Mouse (Mus musculus): ENCODE measurements around the gene Gart. TPM values are rescaled to one million over a fixed set of nuclear protein-coding genes. Genes with fewer than 3 reads are reported as not detected.
"Not testable (repeated sequence)": the region's sequence is repeated elsewhere in the genome, so short reads cannot be mapped to it uniquely, and the experiment has no call there.

Gart gene
- polyA plus RNA-seq, 1 experiment from 2014 or later: 113 TPM

GRCm38 (mm10) chr16:91645995-91646602, 653 bp downstream of the Gart start:
- ATAC-seq (replicated peaks; ENCODE audit: insufficient number of reproducible peaks, low FRiP score, low TSS enrichment, low read depth): no peak
- Histone ChIP-seq H3K4me3 (ENCODE audit: low read depth, low read length) (peak overlapping the region; percentile 85), H3K4me1 (ENCODE audit: control insufficient read depth, insufficient read depth, low read length) (no peaks in the 10 kb centered on the region), H3K27me3 (ENCODE audit: control insufficient read depth, insufficient read depth, low read length) (no peaks in the 10 kb centered on the region), H3K36me3 (replicated peaks; ENCODE audit: control insufficient read depth, insufficient read depth, low read depth, low read length) (peaks cover 2% of the 10 kb centered on the region; the same call in 1 of the 2 replicates), H3K27ac (replicated peaks; ENCODE audit: low read depth, low read length) (no peak overlapping the region), H3K4me2 (ENCODE audit: low read depth, low read length) (peak overlapping the region; percentile 87), H3K9ac (replicated peaks; ENCODE audit: low read length) (peak overlapping the region; percentile 85), H3K9me3 (replicated peaks; ENCODE audit: control insufficient read depth, low read length) (no peaks in the 10 kb centered on the region)
- WGBS: 1% methylated on average over 11 of the region's 11 CpGs
- peak; percentile 51 for DNase-seq (ENCODE audit: low spot score)

GRCm38 (mm10) chr16:91645420-91645819, 1.3 kb downstream of the Gart start:
- not testable (repeated sequence) for H3K4me2 ChIP-seq (ENCODE audit: low read depth, low read length); H3K4me3 ChIP-seq (ENCODE audit: low read depth, low read length); H3K27me3 ChIP-seq (ENCODE audit: control insufficient read depth, insufficient read depth, low read length); H3K36me3 ChIP-seq (replicated peaks; ENCODE audit: control insufficient read depth, insufficient read depth, low read depth, low read length); DNase-seq (ENCODE audit: low spot score); H3K9me3 ChIP-seq (replicated peaks; ENCODE audit: control insufficient read depth, low read length); H3K4me1 ChIP-seq (ENCODE audit: control insufficient read depth, insufficient read depth, low read length); H3K27ac ChIP-seq (replicated peaks; ENCODE audit: low read depth, low read length); ATAC-seq (replicated peaks; ENCODE audit: insufficient number of reproducible peaks, low FRiP score, low TSS enrichment, low read depth); H3K9ac ChIP-seq (replicated peaks; ENCODE audit: low read length)
- WGBS: no CpG with 5 or more reads among the region's 2 CpGs

DNA sequence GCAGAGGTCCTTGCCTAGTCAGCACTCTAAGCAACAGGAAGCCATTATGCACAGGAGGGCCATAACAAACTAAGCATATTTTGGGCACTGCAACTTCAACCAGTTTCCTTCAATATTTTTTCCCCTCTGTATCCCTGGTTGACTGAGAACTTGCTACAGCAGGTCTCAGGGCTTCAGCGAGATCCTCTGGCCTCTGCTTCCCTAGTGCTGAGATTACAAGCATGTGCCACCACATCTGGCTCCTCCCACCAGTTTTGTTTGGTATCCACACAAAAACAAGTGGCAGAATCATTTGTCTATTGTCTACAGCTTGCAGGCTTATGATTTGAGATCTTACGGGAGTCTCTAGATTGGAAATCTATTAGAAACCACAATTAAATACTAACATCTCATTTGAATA, 1.9 kb downstream of the Gart start:
- peaks cover 4% of the 10 kb centered on the region; the same call in 1 of the 2 replicates for H3K36me3 ChIP-seq (replicated peaks; ENCODE audit: control insufficient read depth, insufficient read depth, low read depth, low read length)
- no peaks in the 10 kb centered on the region for H3K9me3 ChIP-seq (replicated peaks; ENCODE audit: control insufficient read depth, low read length)
- no peak overlapping the region for H3K4me2 ChIP-seq (ENCODE audit: low read depth, low read length)
- WGBS: 89% methylated on average over 2 of the region's 2 CpGs
- no peak for ATAC-seq (replicated peaks; ENCODE audit: insufficient number of reproducible peaks, low FRiP score, low TSS enrichment, low read depth)
- H3K9ac ChIP-seq (replicated peaks; ENCODE audit: low read length): no peak overlapping the region
- H3K27me3 ChIP-seq (ENCODE audit: control insufficient read depth, insufficient read depth, low read length): no peaks in the 10 kb centered on the region
- no peaks in the 10 kb centered on the region for H3K4me1 ChIP-seq (ENCODE audit: control insufficient read depth, insufficient read depth, low read length)
- H3K4me3 ChIP-seq (ENCODE audit: low read depth, low read length): no peak overlapping the region
- no peak overlapping the region for H3K27ac ChIP-seq (replicated peaks; ENCODE audit: low read depth, low read length)
- DNase-seq (ENCODE audit: low spot score): no peak

DNA sequence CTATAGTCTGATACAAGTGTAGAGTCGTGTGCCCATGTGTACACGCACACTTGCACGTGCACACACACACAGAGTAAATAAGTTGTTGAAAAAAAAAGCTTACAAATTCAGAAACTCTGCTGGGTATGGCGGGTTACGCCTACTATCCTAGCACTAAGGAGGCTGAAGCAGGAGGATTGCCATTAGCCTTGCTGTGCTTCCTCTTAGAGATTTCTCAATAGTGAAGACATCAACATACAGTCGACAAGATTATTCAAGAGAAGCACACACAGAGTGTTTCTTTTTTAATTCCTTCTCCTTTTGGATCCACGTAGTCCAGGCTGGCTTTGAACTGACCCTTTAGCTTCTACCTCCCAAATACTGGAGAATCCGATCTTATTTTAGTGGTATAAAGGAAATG, 6.6 kb downstream of the Gart start:
- Histone ChIP-seq H3K4me3 (ENCODE audit: low read depth, low read length) (no peak overlapping the region), H3K4me1 (ENCODE audit: control insufficient read depth, insufficient read depth, low read length) (no peaks in the 10 kb centered on the region), H3K27me3 (ENCODE audit: control insufficient read depth, insufficient read depth, low read length) (no peaks in the 10 kb centered on the region), H3K36me3 (replicated peaks; ENCODE audit: control insufficient read depth, insufficient read depth, low read depth, low read length) (peaks cover 12% of the 10 kb centered on the region), H3K4me2 (ENCODE audit: low read depth, low read length) (no peak overlapping the region), H3K27ac (replicated peaks; ENCODE audit: low read depth, low read length) (no peak overlapping the region), H3K9ac (replicated peaks; ENCODE audit: low read length) (no peak overlapping the region), H3K9me3 (replicated peaks; ENCODE audit: control insufficient read depth, low read length) (no peaks in the 10 kb centered on the region)
- no peak for DNase-seq (ENCODE audit: low spot score)
- WGBS: 93% methylated on average over 8 of the region's 8 CpGs
- no peak for ATAC-seq (replicated peaks; ENCODE audit: insufficient number of reproducible peaks, low FRiP score, low TSS enrichment, low read depth)

GRCm38 (mm10) chr16:91639636-91640035, 7.1 kb downstream of the Gart start:
- peaks cover 12% of the 10 kb centered on the region for H3K36me3 ChIP-seq (replicated peaks; ENCODE audit: control insufficient read depth, insufficient read depth, low read depth, low read length)
- WGBS: 94% methylated on average over 2 of the region's 2 CpGs
- H3K4me3 ChIP-seq (ENCODE audit: low read depth, low read length): no peak overlapping the region
- no peaks in the 10 kb centered on the region for H3K4me1 ChIP-seq (ENCODE audit: control insufficient read depth, insufficient read depth, low read length)
- H3K4me2 ChIP-seq (ENCODE audit: low read depth, low read length): no peak overlapping the region
- H3K9me3 ChIP-seq (replicated peaks; ENCODE audit: control insufficient read depth, low read length): no peaks in the 10 kb centered on the region
- H3K27ac ChIP-seq (replicated peaks; ENCODE audit: low read depth, low read length): no peak overlapping the region
- H3K9ac ChIP-seq (replicated peaks; ENCODE audit: low read length): no peak overlapping the region
- ATAC-seq (replicated peaks; ENCODE audit: insufficient number of reproducible peaks, low FRiP score, low TSS enrichment, low read depth): no peak
- no peaks in the 10 kb centered on the region for H3K27me3 ChIP-seq (ENCODE audit: control insufficient read depth, insufficient read depth, low read length)
- no peak for DNase-seq (ENCODE audit: low spot score)

DNA sequence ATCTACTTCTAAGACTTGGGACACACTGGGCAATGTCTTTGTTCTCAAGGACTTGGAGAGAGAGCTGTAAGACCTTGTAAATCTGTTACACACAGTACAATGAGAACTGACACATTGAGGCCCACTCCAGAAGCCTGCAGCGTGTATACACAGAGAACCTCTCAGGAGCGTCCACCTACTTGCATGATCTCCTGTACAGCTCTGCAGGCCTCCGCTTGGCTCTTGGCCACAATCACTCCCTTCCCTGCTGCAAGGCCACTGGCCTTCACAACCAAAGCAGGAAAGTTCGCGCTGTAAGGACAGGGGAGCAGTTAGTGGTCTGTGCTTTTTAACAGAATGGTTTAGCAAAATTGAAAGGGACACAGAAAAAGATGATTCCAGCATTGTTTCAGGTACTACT, 7.6 kb downstream of the Gart start:
- Histone ChIP-seq H3K4me3 (ENCODE audit: low read depth, low read length) (no peak overlapping the region), H3K27ac (replicated peaks; ENCODE audit: low read depth, low read length) (no peak overlapping the region), H3K4me1 (ENCODE audit: control insufficient read depth, insufficient read depth, low read length) (no peaks in the 10 kb centered on the region), H3K4me2 (ENCODE audit: low read depth, low read length) (no peak overlapping the region), H3K9ac (replicated peaks; ENCODE audit: low read length) (no peak overlapping the region), H3K36me3 (replicated peaks; ENCODE audit: control insufficient read depth, insufficient read depth, low read depth, low read length) (peaks cover 12% of the 10 kb centered on the region), H3K27me3 (ENCODE audit: control insufficient read depth, insufficient read depth, low read length) (no peaks in the 10 kb centered on the region), H3K9me3 (replicated peaks; ENCODE audit: control insufficient read depth, low read length) (no peaks in the 10 kb centered on the region)
- no peak for DNase-seq (ENCODE audit: low spot score)
- 93% methylated on average over 5 of the region's 5 CpGs for WGBS
- no peak for ATAC-seq (replicated peaks; ENCODE audit: insufficient number of reproducible peaks, low FRiP score, low TSS enrichment, low read depth)

- no peak for DNase-seq (ENCODE audit: low spot score)
- Histone ChIP-seq H3K27me3 (ENCODE audit: control insufficient read depth, insufficient read depth, low read length) (no peaks in the 10 kb centered on the region), H3K27ac (replicated peaks; ENCODE audit: low read depth, low read length) (no peak overlapping the region), H3K4me2 (ENCODE audit: low read depth, low read length) (no peak overlapping the region), H3K4me1 (ENCODE audit: control insufficient read depth, insufficient read depth, low read length) (no peaks in the 10 kb centered on the region), H3K4me3 (ENCODE audit: low read depth, low read length) (no peak overlapping the region), H3K9me3 (replicated peaks; ENCODE audit: control insufficient read depth, low read length) (no peaks in the 10 kb centered on the region), H3K9ac (replicated peaks; ENCODE audit: low read length) (no peak overlapping the region), H3K36me3 (replicated peaks; ENCODE audit: control insufficient read depth, insufficient read depth, low read depth, low read length) (peaks cover 12% of the 10 kb centered on the region)
- 88% methylated on average over 12 of the region's 12 CpGs for WGBS
- no peak for ATAC-seq (replicated peaks; ENCODE audit: insufficient number of reproducible peaks, low FRiP score, low TSS enrichment, low read depth)
Observed at GRCm38 (mm10) chr16:91633641-91634040, 13.1 kb downstream of the Gart start.

DNA sequence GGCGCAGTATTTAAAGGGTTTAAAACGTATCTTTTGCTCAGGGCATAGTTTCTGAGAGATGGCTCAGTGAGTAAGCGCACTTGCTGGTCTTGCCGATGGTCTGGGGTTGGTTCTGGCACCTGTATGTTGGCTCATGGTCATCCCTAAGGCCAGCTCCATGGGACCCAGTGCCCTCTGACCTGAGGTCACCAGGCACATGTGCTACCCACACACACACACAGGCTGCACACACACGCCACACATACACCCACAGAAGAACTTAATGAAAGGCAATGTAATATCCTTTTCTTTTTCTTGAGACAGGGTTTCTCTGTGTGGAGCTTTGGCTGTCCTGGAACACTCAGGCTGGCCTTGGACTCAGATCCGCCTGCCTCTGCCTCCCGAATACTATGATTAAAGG, 13.8 kb downstream of the Gart start:
- ATAC-seq (replicated peaks; ENCODE audit: insufficient number of reproducible peaks, low FRiP score, low TSS enrichment, low read depth): no peak
- H3K36me3 ChIP-seq (replicated peaks; ENCODE audit: control insufficient read depth, insufficient read depth, low read depth, low read length): peaks cover 12% of the 10 kb centered on the region

More for the DNA sequence above, 13.8 kb downstream of the Gart start:
- H3K4me3 ChIP-seq (ENCODE audit: low read depth, low read length): no peak overlapping the region
- no peaks in the 10 kb centered on the region for H3K9me3 ChIP-seq (replicated peaks; ENCODE audit: control insufficient read depth, low read length)
- 96% methylated on average over 7 of the region's 7 CpGs for WGBS
- H3K27me3 ChIP-seq (ENCODE audit: control insufficient read depth, insufficient read depth, low read length): no peaks in the 10 kb centered on the region
- H3K27ac ChIP-seq (replicated peaks; ENCODE audit: low read depth, low read length): no peak overlapping the region
- no peak for DNase-seq (ENCODE audit: low spot score)
- no peaks in the 10 kb centered on the region for H3K4me1 ChIP-seq (ENCODE audit: control insufficient read depth, insufficient read depth, low read length)
- H3K9ac ChIP-seq (replicated peaks; ENCODE audit: low read length): no peak overlapping the region
- no peak overlapping the region for H3K4me2 ChIP-seq (ENCODE audit: low read depth, low read length)
